ENCODE assay signal across 8 mouse cellular contexts in the genomic region with DNA sequence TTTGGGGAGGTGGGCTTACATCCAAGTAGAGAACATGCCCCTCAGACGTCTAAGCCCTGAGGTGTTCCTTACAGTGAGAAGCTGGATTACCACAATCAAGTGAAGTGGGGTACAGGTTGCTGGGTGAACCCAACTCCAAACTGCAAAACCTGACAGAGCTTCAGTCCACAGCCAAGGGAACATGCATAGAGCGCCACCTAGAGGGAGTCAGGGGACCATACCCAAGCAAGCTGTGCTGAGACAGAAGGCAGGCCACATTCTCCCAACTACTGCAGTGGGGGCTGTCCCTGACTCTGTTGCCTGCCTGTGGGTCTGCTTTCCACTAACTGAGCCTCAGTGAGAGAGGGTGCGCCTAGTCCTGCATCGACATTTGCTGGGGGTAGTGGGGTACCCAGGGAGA. TPM values are rescaled to one million over a fixed set of nuclear protein-coding genes. Genes with fewer than 3 reads are reported as not detected.
DNase-seq lines count a peak whose midpoint lies in the region; ATAC-seq lines count a peak whose summit lies in the region.

No protein-coding gene starts in this region.

- H3K9me3 ChIP-seq in forebrain, embryonic 14.5 days (replicated peaks; ENCODE audit: control insufficient read depth, low read length): no peaks in the 10 kb centered on the region
- no peaks in the 10 kb centered on the region for H3K9me3 ChIP-seq in hindbrain, embryonic 11.5 days (ENCODE audit: control insufficient read depth, low read length)
- no peaks in the 10 kb centered on the region for H3K9me3 ChIP-seq in lung, embryonic 16.5 days (ENCODE audit: control insufficient read depth, low read length)

- DNase-seq in CD4-positive, CD25-positive, alpha-beta regulatory T cell, adult 2 months (ENCODE audit: low read depth, low spot score): peak; percentile 9
- peak; percentile 36 to 67 for DNase-seq in adrenal gland, adult 18-20 months (ENCODE audit: low spot score in 2 of 2)
- peak; percentile 59 for DNase-seq in forebrain, embryonic 14.5 days (ENCODE audit: low spot score)
- peak; percentile 66 for DNase-seq in hindbrain, embryonic 11.5 days (ENCODE audit: low spot score)
- peak; percentile 69 for DNase-seq in layer of hippocampus, adult 9-11 months
- peak; percentile 62 for DNase-seq in retina, postnatal 1 day

- H3K4me3 ChIP-seq in forebrain, embryonic 14.5 days (ENCODE audit: low read depth, low read length): no peak overlapping the region
- H3K4me3 ChIP-seq in hindbrain, embryonic 11.5 days (ENCODE audit: low read depth, low read length): no peak overlapping the region
- H3K4me3 ChIP-seq in lung, embryonic 16.5 days (ENCODE audit: low read length): no peak overlapping the region

- ATAC-seq in CD4-positive, CD25-positive, alpha-beta regulatory T cell, adult 4 months: no peak
- peak; percentile 62; the same call in 1 of the 2 replicates for ATAC-seq in forebrain, embryonic 14.5 days
- ATAC-seq in hindbrain, embryonic 11.5 days (ENCODE audit: low FRiP score): peak; percentile 38
- ATAC-seq in lung, embryonic 16.5 days (ENCODE audit: low read depth): peak; percentile 67

- H3K9ac ChIP-seq in forebrain, embryonic 14.5 days (ENCODE audit: low read length): no peak overlapping the region
- no peak overlapping the region for H3K9ac ChIP-seq in hindbrain, embryonic 11.5 days (ENCODE audit: low read depth, low read length)
- H3K9ac ChIP-seq in lung, embryonic 16.5 days (ENCODE audit: low read length): no peak overlapping the region

- no peaks in the 10 kb centered on the region for H3K4me1 ChIP-seq in forebrain, embryonic 14.5 days (ENCODE audit: control insufficient read depth, insufficient read depth, low read length)
- H3K4me1 ChIP-seq in hindbrain, embryonic 11.5 days (replicated peaks; ENCODE audit: control insufficient read depth, insufficient read depth, low read length): no peaks in the 10 kb centered on the region
- peaks cover 16% of the 10 kb centered on the region for H3K4me1 ChIP-seq in lung, embryonic 16.5 days (replicated peaks; ENCODE audit: control insufficient read depth, insufficient read depth, low read length)

- no peaks in the 10 kb centered on the region for H3K27me3 ChIP-seq in forebrain, embryonic 14.5 days (replicated peaks; ENCODE audit: control insufficient read depth, insufficient read depth, low read length)
- H3K27me3 ChIP-seq in hindbrain, embryonic 11.5 days (ENCODE audit: control insufficient read depth, insufficient read depth, low read length): no peaks in the 10 kb centered on the region
- 0 out of 2 replicates have a peak, but pooled peaks cover 2% of the 10 kb centered on the region for H3K27me3 ChIP-seq in lung, embryonic 16.5 days (ENCODE audit: control insufficient read depth, insufficient read depth, low read depth, low read length)

- no peak overlapping the region for H3K4me2 ChIP-seq in forebrain, embryonic 14.5 days (ENCODE audit: low read length)
- no peak overlapping the region for H3K4me2 ChIP-seq in hindbrain, embryonic 11.5 days (replicated peaks; ENCODE audit: low read depth, low read length)
- no peak overlapping the region for H3K4me2 ChIP-seq in lung, embryonic 16.5 days (ENCODE audit: low read depth, low read length)

- 26% methylated on average over 4 of the region's 4 CpGs for WGBS in forebrain, embryonic 14.5 days
- 16% methylated on average over 4 of the region's 4 CpGs for WGBS in hindbrain, embryonic 11.5 days
- WGBS in lung, embryonic 16.5 days: 25% methylated on average over 4 of the region's 4 CpGs

- no peaks in the 10 kb centered on the region for H3K36me3 ChIP-seq in forebrain, embryonic 14.5 days (ENCODE audit: control insufficient read depth, insufficient read depth, low read length)
- no peaks in the 10 kb centered on the region for H3K36me3 ChIP-seq in hindbrain, embryonic 11.5 days (ENCODE audit: control insufficient read depth, insufficient read depth, low read length)
- H3K36me3 ChIP-seq in lung, embryonic 16.5 days (ENCODE audit: control insufficient read depth, insufficient read depth, low read length): no peaks in the 10 kb centered on the region

- no peak overlapping the region for H3K27ac ChIP-seq in forebrain, embryonic 14.5 days (ENCODE audit: low read depth, low read length)
- no peak overlapping the region for H3K27ac ChIP-seq in hindbrain, embryonic 11.5 days (ENCODE audit: low read depth, low read length)
- peak overlapping the region; percentile 13; the same call in 1 of the 2 replicates for H3K27ac ChIP-seq in lung, embryonic 16.5 days (ENCODE audit: low read length)

RNA-seq across cellular contexts. Expression of a gene that starts 10.4 kb away (rescaled TPM):
- not detected for polyA plus RNA-seq in CD4-positive, CD25-positive, alpha-beta regulatory T cell, adult 4 months (2017; shearing (Covaris generic))
- total RNA-seq in adrenal gland, adult 18-20 months (2021): under 1 TPM; 0.23 to 0.29 TPM
- polyA plus RNA-seq in forebrain, embryonic 14.5 days (2014; fragmentation: Nextera tagmentation; extraction: Ambion mirVana): 2.3 and 3.8 TPM in 2 replicates
- 0.63 and 0.69 TPM in 2 replicates for polyA plus RNA-seq in hindbrain, embryonic 11.5 days (2014; fragmentation: Nextera tagmentation; extraction: Ambion mirVana)
- 0.35 and 0.44 TPM in 2 replicates for polyA plus RNA-seq in lung, embryonic 16.5 days (2015; fragmentation: Nextera tagmentation; extraction: Ambion mirVana)

RNA-seq across cellular contexts. Expression of a gene that starts 51.0 kb away (rescaled TPM):
- polyA plus RNA-seq in CD4-positive, CD25-positive, alpha-beta regulatory T cell, adult 4 months (2017; shearing (Covaris generic)): 10 to 100 TPM in 1 of 2 experiments, 1 to 10 TPM in 1; 9.4 to 13.9 TPM
- 10 to 100 TPM; 16.6 to 95.1 TPM for total RNA-seq in adrenal gland, adult 18-20 months (2021)
- 14.4 and 18.5 TPM in 2 replicates for polyA plus RNA-seq in forebrain, embryonic 14.5 days (2014; fragmentation: Nextera tagmentation; extraction: Ambion mirVana)
- 26.3 and 27.6 TPM in 2 replicates for polyA plus RNA-seq in hindbrain, embryonic 11.5 days (2014; fragmentation: Nextera tagmentation; extraction: Ambion mirVana)
- polyA plus RNA-seq in lung, embryonic 16.5 days (2015; fragmentation: Nextera tagmentation; extraction: Ambion mirVana): 10.1 and 11.0 TPM in 2 replicates

Comparison
In these comparisons a context has a peak if more than half of its experiments do, and no peak if none do; other contexts are left out.
1. DNase-seq: peak in every context shown above with its lines; median percentile 69 in layer of hippocampus, adult 9-11 months; 66 in hindbrain, embryonic 11.5 days; 62 in retina, postnatal 1 day; 59 in forebrain, embryonic 14.5 days; 52 in adrenal gland, adult 18-20 months; 9 in CD4-positive, CD25-positive, alpha-beta regulatory T cell, adult 2 months.